Mouse (Mus musculus) natural killer cell, adult 2 months (primary cell): Measurements from ENCODE around the gene Diablo.

Source experiments
- DNase-seq, 2 experiments: peaks; one replicate each; pipeline ENCODE4 v3.0.0; 2022; ENCODE audit warnings: low spot score in 2 of 2

Diablo gene

DNA sequence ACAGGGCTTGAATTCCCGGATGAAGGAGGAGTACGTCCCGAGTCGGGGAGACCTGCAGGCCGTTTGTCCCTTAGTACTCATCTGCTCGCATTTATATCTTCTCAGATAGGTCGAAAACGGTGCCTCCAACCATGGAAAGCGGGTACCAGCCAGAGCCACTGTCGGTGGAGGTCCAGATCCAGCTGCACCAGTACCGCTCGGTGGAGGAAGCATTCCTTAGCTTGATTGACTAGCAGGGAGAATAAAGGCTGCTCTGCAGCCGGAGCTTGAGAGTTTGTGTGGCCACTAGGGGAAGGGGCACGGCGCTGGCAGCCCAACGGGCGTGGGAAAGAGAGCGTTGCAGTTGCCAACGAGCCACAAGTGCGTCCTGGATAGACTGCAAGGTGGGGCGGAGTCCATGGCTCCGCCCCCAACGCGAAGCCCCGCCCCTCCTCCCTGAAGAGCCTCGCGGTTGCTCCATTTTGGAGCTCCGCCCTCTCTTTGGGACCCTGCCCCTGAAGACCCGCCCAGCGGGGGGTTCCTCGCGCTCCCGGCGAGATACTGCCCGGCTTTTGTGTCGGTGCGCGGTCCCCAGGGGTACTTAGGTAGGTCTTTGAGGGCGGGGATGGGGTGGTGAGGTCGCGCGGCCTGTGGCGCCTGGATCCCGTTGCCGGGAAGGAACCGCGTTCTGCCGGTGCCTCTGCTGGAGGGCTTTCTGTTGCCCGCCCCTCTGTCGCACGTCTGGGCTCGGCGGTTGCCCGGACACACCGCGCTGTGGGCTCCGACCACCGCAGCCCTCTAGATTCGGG, 15.8 kb downstream of the Diablo start:
- peak; percentile 30 to 61 for DNase-seq

DNA sequence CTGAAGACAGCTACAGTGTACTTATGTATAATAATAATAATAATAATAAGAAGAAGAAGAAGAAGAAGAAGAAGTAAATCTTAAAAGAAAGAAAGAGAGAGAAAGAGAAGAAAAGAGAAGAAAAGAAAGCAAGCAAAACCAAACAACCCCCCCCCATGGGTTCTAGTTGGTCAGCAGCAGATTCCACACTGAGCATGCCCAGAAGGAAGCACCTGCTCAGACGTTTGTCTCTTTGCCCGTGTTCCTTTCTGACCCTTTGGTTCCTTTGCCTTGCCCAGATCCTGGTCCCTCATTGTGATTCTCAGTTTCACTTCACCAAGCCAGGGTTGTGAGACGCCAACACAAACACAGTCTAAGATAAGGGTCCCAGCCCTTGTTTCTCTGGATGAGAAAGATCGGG, 22.0 kb downstream of the Diablo start:
- DNase-seq, result no peak

GRCm38 (mm10) chr5:123499717-123500116, 24.3 kb downstream of the Diablo start:
- DNase-seq, result peak in 1 of 2 experiments; percentile 26

- DNase-seq, result no peak
Observed at GRCm38 (mm10) chr5:123489935-123490334, 34.0 kb downstream of the Diablo start.

GRCm38 (mm10) chr5:123489112-123489785, 34.7 kb downstream of the Diablo start, which contains the start of the genes Lrrc43 and Il31:
Lrrc43 (plus strand) TSS chr5:123489305.
Il31 (minus strand) TSS chr5:123489489.
- DNase-seq, result no peak

GRCm38 (mm10) chr5:123487659-123488395, 36.1 kb downstream of the Diablo start:
- DNase-seq, result no peak

GRCm38 (mm10) chr5:123473817-123474216, 50.2 kb downstream of the Diablo start:
- DNase-seq, result no peak

- DNase-seq, result peak; percentile 13 to 19
Observed at GRCm38 (mm10) chr5:123470784-123471400, 53.1 kb downstream of the Diablo start.

- DNase-seq, result no peak
Observed at GRCm38 (mm10) chr5:123464638-123465037, 59.3 kb downstream of the Diablo start.

GRCm38 (mm10) chr5:123461420-123461819, 62.6 kb downstream of the Diablo start:
- no peak for DNase-seq
